Mouse (Mus musculus) kidney, embryonic 15.5 days (tissue): ENCODE results near the gene Tbl2. TPM values are rescaled to one million over a fixed set of nuclear protein-coding genes. Genes with fewer than 3 reads are reported as not detected.
A peak's percentile ranks its signal among the peaks of the same experiment; 100 is the strongest.

Experiments
- ATAC-seq: fragments of 200-750 bp; cut with Nextera tagmentation; replicated peaks from 2 replicates; pipeline ENCODE4 v1.8.0; 2017; ENCODE audit warnings: moderate TSS enrichment; ENCODE audit not compliant: low FRiP score
- H3K27ac ChIP-seq: fragments of 300-500 bp; sonication (generic); 2 replicates; pipeline ENCODE4 v1.5.1; 2015; ENCODE audit warnings: mild to moderate bottlenecking, inconsistent platforms
- H3K27me3 ChIP-seq: fragments of 300-500 bp; sonication (generic); 2 replicates; pipeline ENCODE4 v1.6.1; 2015; ENCODE audit warnings: inconsistent platforms
- H3K36me3 ChIP-seq: fragments of 300-500 bp; sonication (generic); 2 replicates; pipeline ENCODE4 v1.6.1; 2015; ENCODE audit warnings: inconsistent platforms
- H3K4me1 ChIP-seq: fragments of 300-500 bp; sonication (generic); 2 replicates; pipeline ENCODE4 v1.6.1; 2015; ENCODE audit warnings: inconsistent platforms
- H3K4me2 ChIP-seq: fragments of 300-500 bp; sonication (generic); 2 replicates; pipeline ENCODE4 v1.6.1; 2015; ENCODE audit warnings: moderate library complexity, mild to moderate bottlenecking, inconsistent platforms
- H3K4me3 ChIP-seq: fragments of 300-500 bp; sonication (generic); replicated peaks from 2 replicates; pipeline ENCODE4 v1.5.1; 2015; ENCODE audit warnings: mild to moderate bottlenecking, inconsistent platforms
- H3K9ac ChIP-seq: fragments of 300-500 bp; sonication (generic); 2 replicates; pipeline ENCODE4 v1.6.1; 2015; ENCODE audit warnings: mild to moderate bottlenecking, inconsistent platforms
- H3K9me3 ChIP-seq: fragments of 300-500 bp; sonication (generic); replicated peaks from 2 replicates; pipeline ENCODE4 v1.6.1; 2016; ENCODE audit warnings: inconsistent platforms
- WGBS: fragments of 180-500 bp; shearing (Covaris S2); methylation state at CpG from one replicate; pipeline ENCODE4 v1.1.7; 2015; ENCODE audit warnings: mixed read lengths; 5-methylcytosine and 5-hydroxymethylcytosine counted together
- microRNA-seq: library from miRNA; unstranded; fragments of <30 nt; microRNA quantifications from one replicate; pipeline ENCODE4, GENCODE M21; 2016
- polyA plus RNA-seq: library from polyadenylated mRNA; unstranded; fragments of >200 nt; fragmentation: Nextera tagmentation; extraction: Ambion mirVana; gene quantifications from 2 replicates; pipeline ENCODE4 v1.2.1, GENCODE M21; 2015

Gene Tbl2
- polyA plus RNA-seq, 1 experiment from 2014 or later = 25.5 TPM

- Histone ChIP-seq H3K9ac (peak overlapping the region; percentile 98), H3K9me3 (no peaks in the 10 kb centered on the region; the same call in 1 of the 2 replicates), H3K4me1 (peaks cover 34% of the 10 kb centered on the region), H3K36me3 (peaks cover 43% of the 10 kb centered on the region), H3K27me3 (no peaks in the 10 kb centered on the region), H3K4me2 (peak overlapping the region; percentile 71), H3K4me3 (peak overlapping the region; percentile 100), H3K27ac (no peak overlapping the region)
- ATAC-seq = no peak
- 34% methylated on average over 2 of the region's 2 CpGs for WGBS
Measured at GRCm38 (mm10) chr5:135189281-135190022, 40.0 kb downstream of the Tbl2 start.

- H3K36me3 ChIP-seq = peaks cover 59% of the 10 kb centered on the region
- H3K4me2 ChIP-seq = no peak overlapping the region
- H3K4me1 ChIP-seq = peaks cover 28% of the 10 kb centered on the region
- no peak overlapping the region for H3K9ac ChIP-seq
- H3K4me3 ChIP-seq = no peak overlapping the region
- no peak for ATAC-seq
- no peaks in the 10 kb centered on the region for H3K9me3 ChIP-seq
- H3K27me3 ChIP-seq = no peaks in the 10 kb centered on the region
- 47% methylated on average over 2 of the region's 2 CpGs for WGBS
- H3K27ac ChIP-seq = no peak overlapping the region
Measured at GRCm38 (mm10) chr5:135191620-135192019, 42.2 kb downstream of the Tbl2 start.

GRCm38 (mm10) chr5:135192431-135192830, 43.0 kb downstream of the Tbl2 start:
- H3K9me3 ChIP-seq = no peaks in the 10 kb centered on the region
- H3K27me3 ChIP-seq = no peaks in the 10 kb centered on the region
- ATAC-seq = no peak
- no peak overlapping the region for H3K9ac ChIP-seq
- no peak overlapping the region for H3K4me3 ChIP-seq
- H3K27ac ChIP-seq = no peak overlapping the region
- H3K4me1 ChIP-seq = peaks cover 28% of the 10 kb centered on the region
- WGBS = 82% methylated on average over 1 of the region's 1 CpGs
- peaks cover 62% of the 10 kb centered on the region for H3K36me3 ChIP-seq
- no peak overlapping the region for H3K4me2 ChIP-seq

GRCm38 (mm10) chr5:135196367-135196766, 46.9 kb downstream of the Tbl2 start:
- ATAC-seq = no peak
- Histone ChIP-seq H3K4me1 (peaks cover 11% of the 10 kb centered on the region; the same call in 1 of the 2 replicates), H3K9ac (no peak overlapping the region), H3K27ac (no peak overlapping the region), H3K9me3 (no peaks in the 10 kb centered on the region), H3K4me2 (no peak overlapping the region), H3K27me3 (no peaks in the 10 kb centered on the region), H3K36me3 (peaks cover 79% of the 10 kb centered on the region), H3K4me3 (no peak overlapping the region)
- 75% methylated on average over 6 of the region's 6 CpGs for WGBS

- Histone ChIP-seq H3K27ac (no peak overlapping the region), H3K4me2 (no peak overlapping the region), H3K9me3 (no peaks in the 10 kb centered on the region), H3K27me3 (no peaks in the 10 kb centered on the region), H3K9ac (no peak overlapping the region), H3K36me3 (peaks cover 91% of the 10 kb centered on the region), H3K4me1 (no peaks in the 10 kb centered on the region), H3K4me3 (no peak overlapping the region)
- 70% methylated on average over 3 of the region's 3 CpGs for WGBS
- ATAC-seq = no peak
Measured at GRCm38 (mm10) chr5:135202763-135203162, 53.3 kb downstream of the Tbl2 start.

- Histone ChIP-seq H3K9me3 (no peaks in the 10 kb centered on the region), H3K27me3 (no peaks in the 10 kb centered on the region), H3K4me3 (no peak overlapping the region), H3K27ac (no peak overlapping the region), H3K36me3 (peaks cover 96% of the 10 kb centered on the region), H3K4me1 (no peaks in the 10 kb centered on the region), H3K4me2 (no peak overlapping the region), H3K9ac (no peak overlapping the region)
- 88% methylated on average over 1 of the region's 1 CpGs for WGBS
- ATAC-seq = no peak
Measured at GRCm38 (mm10) chr5:135208197-135208596, 58.7 kb downstream of the Tbl2 start.

Small RNA genes lying within 50 kb of the gene (microRNA-seq; reads per million reads assigned to microRNA genes)
- not detected for gene Gm25315

Other genes starting within 250 kb of the Tbl2 start
- not detected in 2 replicates for gene Tmem270, start 242.9 kb upstream of the Tbl2 start, polyA plus RNA-seq
- gene Cldn13, start 234.1 kb upstream of the Tbl2 start, polyA plus RNA-seq = 2.0 and 5.1 TPM in 2 replicates
- gene Mettl27, start 217.3 kb upstream of the Tbl2 start, polyA plus RNA-seq = 23.3 and 26.1 TPM in 2 replicates
- gene Cldn4, start 202.7 kb upstream of the Tbl2 start, polyA plus RNA-seq = 39.3 and 45.6 TPM in 2 replicates
- gene Cldn3, start 163.4 kb upstream of the Tbl2 start, polyA plus RNA-seq = 52.9 and 56.3 TPM in 2 replicates
- 69.1 and 71.6 TPM in 2 replicates for gene Abhd11, start 140.5 kb upstream of the Tbl2 start, polyA plus RNA-seq
- gene Stx1a, start 126.2 kb upstream of the Tbl2 start, polyA plus RNA-seq = 12.1 and 13.8 TPM in 2 replicates
- gene Dnajc30, start 85.5 kb upstream of the Tbl2 start, polyA plus RNA-seq = 30.9 and 36.7 TPM in 2 replicates
- 121 and 137 TPM in 2 replicates for gene Bud23, start 84.7 kb upstream of the Tbl2 start, polyA plus RNA-seq
- gene Vps37d, start 71.4 kb upstream of the Tbl2 start, polyA plus RNA-seq = 9.2 and 10.9 TPM in 2 replicates
- gene Mlxipl, start 59.8 kb upstream of the Tbl2 start, polyA plus RNA-seq = 7.3 and 7.4 TPM in 2 replicates
- gene Bcl7b, start 18.6 kb downstream of the Tbl2 start, polyA plus RNA-seq = 52.9 and 53.2 TPM in 2 replicates
- gene Baz1b, start 37.6 kb downstream of the Tbl2 start, polyA plus RNA-seq = 40.4 and 42.3 TPM in 2 replicates
- gene Fzd9, start 101.6 kb downstream of the Tbl2 start, polyA plus RNA-seq = 1.7 and 2.0 TPM in 2 replicates
- not detected in 2 replicates for gene Fkbp6, start 200.4 kb downstream of the Tbl2 start, polyA plus RNA-seq
- not detected in 2 replicates for gene Trim50, start 203.6 kb downstream of the Tbl2 start, polyA plus RNA-seq
- 35.0 and 39.5 TPM in 2 replicates for gene Nsun5, start 220.3 kb downstream of the Tbl2 start, polyA plus RNA-seq
- 14.0 and 14.7 TPM in 2 replicates for gene Pom121, start 244.9 kb downstream of the Tbl2 start, polyA plus RNA-seq